Mouse (Mus musculus): ENCODE results near the gene Bcl2a1a.
"Not testable (repeated sequence)": the region's sequence is repeated elsewhere in the genome, so short reads cannot be mapped to it uniquely, and the experiment has no call there.

The Bcl2a1a gene

DNA sequence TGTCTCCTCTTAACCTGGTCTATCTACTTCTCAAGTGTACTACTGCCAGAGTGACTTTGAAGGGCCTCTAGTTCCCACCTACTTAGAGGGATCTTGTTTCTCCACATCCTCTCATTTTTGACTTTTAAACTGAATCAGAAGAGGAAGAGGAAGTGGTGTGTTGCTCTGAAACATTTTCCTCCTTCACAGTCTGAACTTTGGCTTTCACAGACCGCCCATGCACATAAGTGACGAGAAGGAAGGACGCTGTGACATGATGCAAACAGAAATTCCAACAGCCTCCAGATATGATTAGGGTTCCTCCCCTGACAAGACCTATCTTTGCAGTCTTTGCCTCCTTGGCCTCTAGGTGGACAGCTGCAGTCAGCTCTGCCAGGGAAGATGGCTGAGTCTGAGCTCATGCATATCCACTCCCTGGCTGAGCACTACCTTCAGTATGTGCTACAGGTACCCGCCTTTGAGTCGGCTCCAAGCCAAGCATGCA, at the start of gene Bcl2a1a:
Bcl2a1a (plus strand) TSS at position 231 of the 484 bp plus-strand sequence.
- peak; percentile 43 for DNase-seq

DNA sequence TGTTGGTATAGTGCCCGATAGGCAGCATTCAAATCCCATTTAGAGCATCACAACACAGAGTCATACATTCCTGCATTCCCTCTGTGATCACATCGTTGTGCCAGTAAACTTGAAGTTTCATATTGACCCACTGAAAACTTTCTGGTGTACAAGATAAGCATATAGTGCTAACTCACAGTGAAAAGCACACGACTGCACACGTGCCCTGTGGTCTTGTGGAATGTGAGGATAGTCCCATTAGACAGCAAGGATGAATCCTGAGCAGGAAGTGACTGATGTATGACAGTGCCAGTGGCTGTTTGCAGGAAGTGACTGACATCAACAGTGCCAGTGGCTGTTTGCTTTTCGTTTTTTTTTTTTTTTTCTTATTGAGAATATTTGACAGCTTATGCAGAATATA, 40.1 kb upstream of the Bcl2a1a start:
- DNase-seq, result not testable (repeated sequence)

DNA sequence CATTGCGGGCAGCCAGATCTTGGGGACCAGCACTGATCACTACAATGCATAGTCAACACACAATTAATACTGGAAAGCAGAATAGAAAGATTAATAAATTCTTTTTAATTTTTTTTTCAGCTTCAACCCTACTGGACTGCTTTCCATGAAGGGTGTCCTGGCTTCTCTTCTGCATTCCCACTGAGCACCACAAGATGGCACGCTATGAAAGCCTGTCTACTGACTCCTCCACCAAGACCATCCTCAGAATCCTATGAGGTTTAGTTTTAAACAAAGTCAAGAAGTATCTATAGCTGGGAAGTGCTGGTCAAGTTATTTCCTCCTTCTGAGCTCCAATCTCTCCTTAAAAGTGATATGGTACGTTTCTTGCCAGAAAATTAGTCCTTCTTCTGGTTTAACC, 18.4 kb upstream of the Bcl2a1a start:
- not testable (repeated sequence) for DNase-seq

GRCm38 (mm10) chr9:88951466-88951865, 5.2 kb upstream of the Bcl2a1a start:
- DNase-seq, result not testable (repeated sequence)

- not testable (repeated sequence) for DNase-seq
Measured at GRCm38 (mm10) chr9:88953151-88953550, 3.5 kb upstream of the Bcl2a1a start.

DNA sequence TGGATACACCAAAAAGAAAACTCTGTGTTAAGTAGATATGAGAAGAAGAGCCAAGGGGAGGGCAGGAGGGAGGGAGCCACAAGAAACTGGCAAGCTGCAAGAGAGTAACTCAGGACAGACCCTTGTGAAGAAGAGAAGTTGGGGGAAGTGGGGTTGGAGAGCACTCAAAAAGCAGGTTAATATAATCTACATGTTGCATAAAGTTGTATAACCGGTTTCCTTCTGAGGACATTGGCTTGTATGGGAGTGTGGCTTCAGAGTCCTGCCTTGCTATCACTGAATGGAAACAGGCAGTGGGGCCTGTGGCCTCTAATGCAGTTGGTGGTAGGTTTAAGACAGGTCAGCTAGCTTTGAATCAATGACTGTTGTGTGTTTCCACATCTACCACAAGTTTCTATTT, 1.5 kb upstream of the Bcl2a1a start:
- not testable (repeated sequence) for DNase-seq

GRCm38 (mm10) chr9:88956035-88956434, 665 bp upstream of the Bcl2a1a start:
- DNase-seq, result not testable (repeated sequence)

DNA sequence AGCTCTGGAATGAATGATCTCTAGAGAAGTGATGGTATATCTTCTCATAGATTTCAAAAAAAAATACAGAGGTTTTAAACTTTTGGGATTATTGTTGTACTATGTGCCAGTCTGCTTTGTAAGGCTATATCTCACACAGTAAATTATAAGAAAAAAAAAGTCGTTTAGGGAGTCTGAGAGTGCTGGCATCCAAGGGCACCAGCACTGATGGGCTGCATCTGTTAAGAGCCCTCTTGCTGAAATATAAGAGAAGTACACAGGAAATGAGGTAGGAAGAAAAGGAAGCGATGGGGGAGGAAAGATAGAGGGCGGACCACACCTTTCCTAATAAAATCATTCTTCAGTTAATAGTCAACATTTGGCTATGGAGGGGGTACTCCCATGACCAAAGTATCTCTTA, 2.2 kb downstream of the Bcl2a1a start:
- no peak for DNase-seq

- DNase-seq, result not testable (repeated sequence)
Measured at GRCm38 (mm10) chr9:88959981-88960380, 3.3 kb downstream of the Bcl2a1a start.

DNA sequence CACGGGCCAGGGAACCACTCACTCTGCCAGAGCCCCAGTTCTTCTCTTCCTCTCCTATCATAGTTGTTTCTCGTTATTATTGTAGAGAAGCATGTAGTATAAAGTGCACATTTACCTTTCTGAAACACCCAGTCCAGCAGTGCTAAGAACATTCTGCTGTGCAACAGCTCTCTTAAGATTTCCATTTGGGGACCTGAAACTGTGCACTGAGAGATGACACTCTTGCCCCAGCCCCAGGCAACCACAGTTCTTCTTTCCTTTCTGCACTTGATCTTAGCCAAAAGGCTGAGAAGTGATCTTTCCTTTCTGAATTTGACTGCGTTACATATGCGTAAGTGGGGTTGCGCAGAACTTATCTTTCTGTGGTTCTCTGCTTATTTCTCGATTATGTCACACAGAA, 9.8 kb downstream of the Bcl2a1a start:
- DNase-seq, result not testable (repeated sequence)

GRCm38 (mm10) chr9:88969502-88969901, 12.8 kb downstream of the Bcl2a1a start:
- not testable (repeated sequence) for DNase-seq

DNA sequence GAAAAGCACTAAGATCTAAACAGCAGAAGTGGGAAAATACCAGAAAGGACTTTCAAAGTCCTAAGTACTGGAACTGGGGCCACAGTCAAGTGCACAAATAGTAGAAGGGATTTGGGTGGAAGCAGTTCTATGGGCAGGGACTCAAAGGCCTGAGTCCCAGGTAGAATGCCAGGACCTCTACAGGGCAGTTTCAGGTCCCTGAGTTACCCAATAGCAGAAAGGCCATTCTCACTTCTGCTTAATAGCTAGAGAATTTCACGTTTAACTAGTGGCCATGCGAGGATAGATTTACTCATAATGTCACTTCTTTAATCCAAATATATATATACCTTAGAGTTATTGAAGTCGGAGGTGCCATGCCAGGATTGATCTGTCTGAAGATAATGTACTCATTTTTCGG, 20.2 kb downstream of the Bcl2a1a start:
- not testable (repeated sequence) for DNase-seq

GRCm38 (mm10) chr9:88979781-88980180, 23.1 kb downstream of the Bcl2a1a start:
- DNase-seq, result not testable (repeated sequence)

- DNase-seq, result not testable (repeated sequence)
Measured at GRCm38 (mm10) chr9:89001541-89001940, 44.8 kb downstream of the Bcl2a1a start.

Data from thymus, postnatal 25 days (tissue).